Mouse (Mus musculus): ENCODE measurements around the gene Scamp2. TPM values are rescaled to one million over a fixed set of nuclear protein-coding genes. Genes with fewer than 3 reads are reported as not detected.

Scamp2 gene
- polyA plus RNA-seq, 1 experiment from 2014 or later: 54.2 TPM

- ATAC-seq (ENCODE audit: insufficient read depth) (no peak), DNase-seq (no peak)
- Histone ChIP-seq H3K27me3 (ENCODE audit: insufficient read depth, low read length) (no peaks in the 10 kb centered on the region), H3K9ac (no peak overlapping the region), H3K4me1 (ENCODE audit: insufficient read depth) (no peaks in the 10 kb centered on the region), H3K4me3 (ENCODE audit: low read depth, low read length) (no peak overlapping the region), H3K27ac (ENCODE audit: low read depth) (no peak overlapping the region), H3K36me3 (ENCODE audit: insufficient read depth) (peaks cover 35% of the 10 kb centered on the region), H3K4me2 (no peak overlapping the region), H3K9me3 (ENCODE audit: low read depth, low read length) (no peaks in the 10 kb centered on the region)
- no peak for TF ChIP-seq CTCF (IDR thresholded peaks at IDR 0.05; ENCODE audit: low read depth)
Observed at GRCm38 (mm10) chr9:57574397-57574796, 13.7 kb downstream of the Scamp2 start.

- Histone ChIP-seq H3K27ac (ENCODE audit: low read depth) (no peak overlapping the region), H3K9ac (no peak overlapping the region), H3K4me2 (no peak overlapping the region), H3K36me3 (ENCODE audit: insufficient read depth) (peaks cover 36% of the 10 kb centered on the region), H3K27me3 (ENCODE audit: insufficient read depth, low read length) (no peaks in the 10 kb centered on the region), H3K9me3 (ENCODE audit: low read depth, low read length) (no peaks in the 10 kb centered on the region), H3K4me1 (ENCODE audit: insufficient read depth) (no peaks in the 10 kb centered on the region), H3K4me3 (ENCODE audit: low read depth, low read length) (no peak overlapping the region)
- DNase-seq (no peak), ATAC-seq (ENCODE audit: insufficient read depth) (no peak)
- 66% methylated on average over 3 of the region's 3 CpGs for WGBS
- TF ChIP-seq CTCF (IDR thresholded peaks at IDR 0.05; ENCODE audit: low read depth): no peak
Observed at GRCm38 (mm10) chr9:57575577-57575976, 14.8 kb downstream of the Scamp2 start.

- Histone ChIP-seq H3K27ac (ENCODE audit: low read depth) (no peak overlapping the region), H3K4me3 (ENCODE audit: low read depth, low read length) (no peak overlapping the region), H3K36me3 (ENCODE audit: insufficient read depth) (peaks cover 43% of the 10 kb centered on the region), H3K27me3 (ENCODE audit: insufficient read depth, low read length) (no peaks in the 10 kb centered on the region), H3K9ac (no peak overlapping the region), H3K9me3 (ENCODE audit: low read depth, low read length) (no peaks in the 10 kb centered on the region), H3K4me2 (no peak overlapping the region), H3K4me1 (ENCODE audit: insufficient read depth) (no peaks in the 10 kb centered on the region)
- DNase-seq: no peak
- TF ChIP-seq CTCF (IDR thresholded peaks at IDR 0.05; ENCODE audit: low read depth): no peak
- 68% methylated on average over 6 of the region's 6 CpGs for WGBS
- no peak for ATAC-seq (ENCODE audit: insufficient read depth)
Observed at GRCm38 (mm10) chr9:57577144-57577849, 16.6 kb downstream of the Scamp2 start.

GRCm38 (mm10) chr9:57584991-57585390 lies 24.2 kb downstream of the Scamp2 start:
- Histone ChIP-seq H3K4me1 (ENCODE audit: insufficient read depth) (no peaks in the 10 kb centered on the region), H3K36me3 (ENCODE audit: insufficient read depth) (peaks cover 72% of the 10 kb centered on the region), H3K9me3 (ENCODE audit: low read depth, low read length) (no peaks in the 10 kb centered on the region), H3K9ac (no peak overlapping the region), H3K27ac (ENCODE audit: low read depth) (no peak overlapping the region), H3K4me2 (no peak overlapping the region), H3K4me3 (ENCODE audit: low read depth, low read length) (no peak overlapping the region), H3K27me3 (ENCODE audit: insufficient read depth, low read length) (no peaks in the 10 kb centered on the region)
- 77% methylated on average over 3 of the region's 3 CpGs for WGBS
- TF ChIP-seq CTCF (IDR thresholded peaks at IDR 0.05; ENCODE audit: low read depth): no peak
- DNase-seq (no peak), ATAC-seq (ENCODE audit: insufficient read depth) (no peak)

GRCm38 (mm10) chr9:57589224-57590126 lies 28.7 kb downstream of the Scamp2 start, which contains the start of gene Ulk3:
Ulk3 (plus strand) TSS chr9:57589452.
- WGBS: 1% methylated on average over 58 of the region's 58 CpGs
- ATAC-seq (ENCODE audit: insufficient read depth): peak; percentile 85
- TF ChIP-seq CTCF (IDR thresholded peaks at IDR 0.05; ENCODE audit: low read depth): peak; percentile 43
- peak within 1 kb of the TSS; percentile 83 for H3K27ac ChIP-seq (ENCODE audit: low read depth)
- H3K36me3 ChIP-seq (ENCODE audit: insufficient read depth): peaks cover 47% of the 10 kb centered on the region
- peak within 1 kb of the TSS; percentile 94 for H3K4me2 ChIP-seq
- H3K9me3 ChIP-seq (ENCODE audit: low read depth, low read length): no peaks in the 10 kb centered on the region
- no peaks in the 10 kb centered on the region for H3K27me3 ChIP-seq (ENCODE audit: insufficient read depth, low read length)
- peak within 1 kb of the TSS; percentile 78 for H3K4me3 ChIP-seq (ENCODE audit: low read depth, low read length)
- peak; percentile 86 for DNase-seq
- H3K9ac ChIP-seq: peak within 1 kb of the TSS; percentile 72
- no peaks in the 10 kb centered on the region for H3K4me1 ChIP-seq (ENCODE audit: insufficient read depth)

GRCm38 (mm10) chr9:57590726-57591125 lies 30.0 kb downstream of the Scamp2 start:
- Histone ChIP-seq H3K4me2 (no peak overlapping the region), H3K4me3 (ENCODE audit: low read depth, low read length) (no peak overlapping the region), H3K9me3 (ENCODE audit: low read depth, low read length) (no peaks in the 10 kb centered on the region), H3K36me3 (ENCODE audit: insufficient read depth) (peaks cover 44% of the 10 kb centered on the region), H3K9ac (no peak overlapping the region), H3K4me1 (ENCODE audit: insufficient read depth) (no peaks in the 10 kb centered on the region), H3K27me3 (ENCODE audit: insufficient read depth, low read length) (no peaks in the 10 kb centered on the region), H3K27ac (ENCODE audit: low read depth) (no peak overlapping the region)
- 39% methylated on average over 5 of the region's 5 CpGs for WGBS
- no peak for ATAC-seq (ENCODE audit: insufficient read depth)
- peak; percentile 36 for TF ChIP-seq CTCF (IDR thresholded peaks at IDR 0.05; ENCODE audit: low read depth)
- DNase-seq: no peak
